Mouse (Mus musculus): ENCODE data around the gene Scgb3a1. TPM values are rescaled to one million over a fixed set of nuclear protein-coding genes. Genes with fewer than 3 reads are reported as not detected.

The Scgb3a1 gene
- total RNA-seq, 2 experiments from 2014 or later: not detected

GRCm38 (mm10) chr11:49658065-49658464 is 5.3 kb upstream of the Scgb3a1 start:
- no peak for DNase-seq

GRCm38 (mm10) chr11:49658791-49659469 is 4.5 kb upstream of the Scgb3a1 start:
- intact Hi-C loops (cut with DNase I): loop anchor here (10.0 kb wide), 1 partner anchor 296 kb away; no protein-coding TSS in a partner anchor

More at GRCm38 (mm10) chr11:49658065-49658464, 5.3 kb upstream of the Scgb3a1 start:
- intact Hi-C loops (cut with DNase I): loop anchor here (10.0 kb wide), 1 partner anchor 297 kb away; no protein-coding TSS in a partner anchor

GRCm38 (mm10) chr11:49659470-49659799 is 4.0 kb upstream of the Scgb3a1 start:
- intact Hi-C loops (cut with DNase I): loop anchor here (10.0 kb wide), 1 partner anchor 295 kb away; no protein-coding TSS in a partner anchor
- DNase-seq: no peak

More at GRCm38 (mm10) chr11:49658791-49659469, 4.5 kb upstream of the Scgb3a1 start:
- DNase-seq: no peak

- DNase-seq: no peak
- intact Hi-C loops (cut with DNase I): no loop called here
Measured at GRCm38 (mm10) chr11:49662292-49662780, 1.1 kb upstream of the Scgb3a1 start.

- intact Hi-C loops (cut with DNase I): no loop called here
- no peak for DNase-seq
Measured at GRCm38 (mm10) chr11:49664262-49665140, 1.1 kb downstream of the Scgb3a1 start.

GRCm38 (mm10) chr11:49665462-49665861 is 2.1 kb downstream of the Scgb3a1 start:
- intact Hi-C loops (cut with DNase I): no loop called here
- DNase-seq: no peak

GRCm38 (mm10) chr11:49673433-49673832 is 10.0 kb downstream of the Scgb3a1 start:
- no peak for DNase-seq
- intact Hi-C loops (cut with DNase I): no loop called here

GRCm38 (mm10) chr11:49684237-49684973 is 21.0 kb downstream of the Scgb3a1 start:
- intact Hi-C loops (cut with DNase I): no loop called here

GRCm38 (mm10) chr11:49695013-49695412 is 31.6 kb downstream of the Scgb3a1 start:
- DNase-seq: no peak
- intact Hi-C loops (cut with DNase I): no loop called here

More at GRCm38 (mm10) chr11:49684237-49684973, 21.0 kb downstream of the Scgb3a1 start:
- no peak for DNase-seq

GRCm38 (mm10) chr11:49695695-49696094 is 32.3 kb downstream of the Scgb3a1 start:
- intact Hi-C loops (cut with DNase I): no loop called here
- no peak for DNase-seq

GRCm38 (mm10) chr11:49696472-49696871 is 33.1 kb downstream of the Scgb3a1 start:
- intact Hi-C loops (cut with DNase I): no loop called here

GRCm38 (mm10) chr11:49697779-49698178 is 34.4 kb downstream of the Scgb3a1 start:
- intact Hi-C loops (cut with DNase I): no loop called here
- DNase-seq: no peak

More at GRCm38 (mm10) chr11:49696472-49696871, 33.1 kb downstream of the Scgb3a1 start:
- no peak for DNase-seq

GRCm38 (mm10) chr11:49699079-49699478 is 35.7 kb downstream of the Scgb3a1 start:
- intact Hi-C loops (cut with DNase I): no loop called here

GRCm38 (mm10) chr11:49702014-49702413 is 38.6 kb downstream of the Scgb3a1 start:
- DNase-seq: no peak
- intact Hi-C loops (cut with DNase I): no loop called here

More at GRCm38 (mm10) chr11:49699079-49699478, 35.7 kb downstream of the Scgb3a1 start:
- DNase-seq: no peak

- intact Hi-C loops (cut with DNase I): no loop called here
Measured at GRCm38 (mm10) chr11:49704804-49705203, 41.4 kb downstream of the Scgb3a1 start.

GRCm38 (mm10) chr11:49707834-49708233 is 44.4 kb downstream of the Scgb3a1 start:
- intact Hi-C loops (cut with DNase I): no loop called here
- no peak for DNase-seq

More at GRCm38 (mm10) chr11:49704804-49705203, 41.4 kb downstream of the Scgb3a1 start:
- no peak for DNase-seq

GRCm38 (mm10) chr11:49710664-49711063 is 47.3 kb downstream of the Scgb3a1 start:
- DNase-seq: no peak
- intact Hi-C loops (cut with DNase I): no loop called here

GRCm38 (mm10) chr11:49711981-49712554 is 48.7 kb downstream of the Scgb3a1 start:
- DNase-seq: peak; percentile 37
- intact Hi-C loops (cut with DNase I): no loop called here

GRCm38 (mm10) chr11:49712555-49713335 is 49.3 kb downstream of the Scgb3a1 start, which contains the start of gene Cnot6:
Cnot6 (minus strand) TSS chr11:49712723.
- intact Hi-C loops (cut with DNase I): no loop called here
- peak; percentile 98 for DNase-seq

All from left cerebral cortex, postnatal 4 days (tissue).